46 mouse cellular contexts compared by ENCODE assay signal in the genomic region with DNA sequence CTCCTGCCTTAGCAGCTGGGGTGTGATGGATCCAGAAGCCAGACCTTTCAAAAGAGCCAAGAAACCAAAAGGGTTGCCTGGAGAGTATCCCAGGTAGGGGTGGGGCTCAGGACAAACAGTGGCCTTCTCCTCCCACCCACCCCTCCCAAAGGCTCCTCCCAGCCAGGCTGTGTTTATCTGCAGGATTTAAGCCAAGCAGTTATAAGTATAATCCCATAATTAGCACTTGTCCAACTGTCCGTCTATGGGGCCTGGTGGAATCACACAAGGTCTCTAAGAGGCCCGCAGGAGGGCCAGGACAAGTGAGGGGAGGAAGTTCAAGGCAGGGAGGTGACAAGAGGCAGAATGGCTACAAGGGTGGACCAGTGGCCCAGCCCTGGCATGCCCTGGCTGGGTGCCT. TPM values are rescaled to one million over a fixed set of nuclear protein-coding genes. Genes with fewer than 3 reads are reported as not detected.
"Had no signal": no experiment of that assay in that cellular context is flagged by ENCODE, and none has a peak within 500 bp of the region (broad histone marks: within the 10 kb centered on the region; RNA-seq: fewer than 3 reads in every experiment).

No protein-coding gene starts in this region.

- H3K4me2 ChIP-seq: limb, embryonic 12.5 days; limb, embryonic 13.5 days; limb, embryonic 15.5 days; liver, embryonic 11.5 days; liver, embryonic 12.5 days; liver, embryonic 13.5 days; liver, embryonic 15.5 days; lung, embryonic 14.5 days; lung, embryonic 15.5 days; midbrain, embryonic 11.5 days; midbrain, embryonic 12.5 days; midbrain, embryonic 13.5 days; midbrain, embryonic 15.5 days had no signal

- H3K9ac ChIP-seq: limb, embryonic 12.5 days; limb, embryonic 13.5 days; limb, embryonic 15.5 days; liver, embryonic 12.5 days; liver, embryonic 13.5 days; liver, embryonic 14.5 days; liver, embryonic 15.5 days; liver, postnatal 0 days; lung, embryonic 14.5 days; lung, embryonic 15.5 days; midbrain, embryonic 12.5 days; midbrain, embryonic 13.5 days; midbrain, embryonic 15.5 days had no signal

- H3K9me3 ChIP-seq: limb, embryonic 12.5 days; limb, embryonic 13.5 days; limb, embryonic 15.5 days; liver, embryonic 12.5 days; liver, embryonic 13.5 days; liver, embryonic 15.5 days; lung, embryonic 15.5 days; megakaryocyte, embryonic 14.5 days; midbrain, embryonic 10.5 days; midbrain, embryonic 12.5 days; midbrain, embryonic 13.5 days; midbrain, embryonic 15.5 days had no signal

- H3K4me1 ChIP-seq: limb, embryonic 12.5 days; limb, embryonic 13.5 days; liver, embryonic 12.5 days; liver, embryonic 13.5 days; liver, embryonic 15.5 days; lung, embryonic 15.5 days; midbrain, embryonic 15.5 days had no signal

- H3K27ac ChIP-seq: left cerebral cortex, adult 2 months; limb, embryonic 12.5 days; limb, embryonic 13.5 days; limb, embryonic 15.5 days; liver, embryonic 12.5 days; liver, embryonic 13.5 days; liver, embryonic 14.5 days; liver, embryonic 15.5 days; lung, embryonic 15.5 days; macrophage; midbrain, embryonic 10.5 days; midbrain, embryonic 12.5 days; midbrain, embryonic 13.5 days; midbrain, embryonic 15.5 days had no signal

- DNase-seq: left cerebral cortex, postnatal 4 days; liver; liver, embryonic 13.5 days; liver, postnatal 0 days; lung, adult 18-20 months; lung, adult 2 months; lung, embryonic 14.5 days; lung, postnatal 10 days; lung, postnatal 14 days; lung, postnatal 36 days; lung, postnatal 4 days; midbrain, embryonic 14.5 days had no signal

- H3K4me3 ChIP-seq: left cerebral cortex, adult 2 months; limb, embryonic 12.5 days; limb, embryonic 13.5 days; limb, embryonic 15.5 days; liver, embryonic 12.5 days; liver, embryonic 13.5 days; liver, embryonic 15.5 days; lung, embryonic 15.5 days; megakaryocyte, embryonic 14.5 days; midbrain, embryonic 10.5 days; midbrain, embryonic 12.5 days; midbrain, embryonic 13.5 days; midbrain, embryonic 15.5 days; myocyte had no signal

- ATAC-seq: liver, embryonic 12.5 days; liver, postnatal 0 days; lung, postnatal 0 days; midbrain, embryonic 13.5 days; midbrain, embryonic 15.5 days; midbrain, embryonic 16.5 days had no signal

- H3K36me3 ChIP-seq: limb, embryonic 12.5 days; limb, embryonic 13.5 days; limb, embryonic 15.5 days; liver, embryonic 12.5 days; liver, embryonic 13.5 days; liver, embryonic 15.5 days; lung, embryonic 15.5 days; midbrain, embryonic 10.5 days; midbrain, embryonic 12.5 days; midbrain, embryonic 13.5 days; midbrain, embryonic 15.5 days had no signal

RNA-seq across cellular contexts. Expression of a gene that starts 6.7 kb away (rescaled TPM):
- total RNA-seq: megakaryocyte progenitor cell, adult 5-6 weeks; megakaryocyte-erythroid progenitor cell, adult 5-6 weeks had no signal
- polyA plus RNA-seq: limb, embryonic 12.5 days; liver, embryonic 11.5 days; liver, embryonic 12.5 days had no signal

RNA-seq across cellular contexts. Expression of a gene that starts 23.8 kb away (rescaled TPM):
- total RNA-seq: liver, adult 2 months; megakaryocyte progenitor cell, adult 5-6 weeks; megakaryocyte, adult 5-6 weeks; megakaryocyte-erythroid progenitor cell, adult 5-6 weeks; monocyte, adult 5-6 weeks had no signal
- polyA plus RNA-seq: liver, adult 2 months; liver, embryonic 12.5 days; liver, embryonic 14.5 days; liver, embryonic 15.5 days; liver, embryonic 16.5 days; liver, postnatal 0 days; macrophage had no signal

RNA-seq across cellular contexts. Expression of a gene that starts 26.8 kb away (rescaled TPM):
- total RNA-seq: left cerebral cortex, adult 18-20 months; left cerebral cortex, adult 2 months; left cerebral cortex, adult 8-10 months; left cerebral cortex, postnatal 10 days; left cerebral cortex, postnatal 14 days; left cerebral cortex, postnatal 25 days; left cerebral cortex, postnatal 36 days; left cerebral cortex, postnatal 4 days; liver, adult 2 months; megakaryocyte progenitor cell, adult 5-6 weeks; megakaryocyte, adult 5-6 weeks; megakaryocyte-erythroid progenitor cell, adult 5-6 weeks; midbrain, postnatal 0 days; monocyte, adult 5-6 weeks had no signal
- polyA plus RNA-seq: limb, embryonic 12.5 days; limb, embryonic 13.5 days; limb, embryonic 14.5 days; limb, embryonic 15.5 days; liver, adult 2 months; liver, embryonic 11.5 days; liver, embryonic 12.5 days; liver, embryonic 13.5 days; liver, embryonic 14.5 days; liver, embryonic 15.5 days; liver, embryonic 16.5 days; liver, postnatal 0 days; lung, adult 2 months; lung, embryonic 14.5 days; lung, embryonic 15.5 days; lung, embryonic 16.5 days; lung, postnatal 0 days; macrophage; midbrain, embryonic 12.5 days; midbrain, embryonic 13.5 days; midbrain, embryonic 14.5 days; midbrain, embryonic 15.5 days; midbrain, embryonic 16.5 days; midbrain, postnatal 0 days had no signal

RNA-seq across cellular contexts. Expression of a gene that starts 44.7 kb away (rescaled TPM):
- total RNA-seq: liver, adult 2 months; megakaryocyte progenitor cell, adult 5-6 weeks; megakaryocyte, adult 5-6 weeks; megakaryocyte-erythroid progenitor cell, adult 5-6 weeks; monocyte, adult 5-6 weeks had no signal
- polyA plus RNA-seq: liver, embryonic 11.5 days; liver, embryonic 13.5 days; macrophage had no signal
